Mouse (Mus musculus) B cell, adult 62 days (primary cell): ENCODE measurements around the gene Xxylt1. TPM values are rescaled to one million over a fixed set of nuclear protein-coding genes. Genes with fewer than 3 reads are reported as not detected.

Source experiments
- total RNA-seq: library from RNA; stranded (reverse); gene quantifications from 4 replicates; pipeline ENCODE4 v1.2.4, GENCODE M21; 2023

Xxylt1 gene
- 14.3 to 18.3 TPM (median 16.2 TPM) in 4 replicates for total RNA-seq

DNA sequence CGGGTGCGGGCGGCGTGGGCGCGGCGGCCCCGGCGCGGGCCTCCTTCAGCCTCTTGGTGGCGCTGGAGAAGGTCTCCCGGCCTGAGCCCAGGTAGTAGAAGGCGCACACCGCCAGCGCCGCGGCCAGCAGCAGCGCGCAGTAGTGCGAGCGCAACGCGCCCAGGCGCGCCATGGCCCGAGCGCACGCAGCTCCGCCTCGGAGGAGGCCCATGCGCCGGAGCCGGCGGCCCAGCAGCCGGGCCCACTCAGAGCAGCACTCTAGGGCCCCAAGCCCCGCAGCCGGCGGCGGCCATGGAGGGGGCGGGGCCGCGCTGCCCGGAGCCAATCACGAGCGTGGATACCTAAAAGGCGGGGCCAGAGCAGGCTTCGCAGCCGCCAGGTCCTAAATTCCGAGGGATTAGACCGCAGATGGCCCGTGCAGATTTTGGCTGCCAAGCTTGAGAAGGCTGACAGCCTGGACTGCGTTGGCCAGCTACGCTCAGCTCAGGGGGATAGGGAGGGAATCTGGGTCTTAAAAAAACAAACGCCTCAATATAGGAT, at the start of gene Xxylt1:
Gene Xxylt1, minus strand, starts transcription at position 308 of the 540 bp plus-strand sequence.

Other genes starting within 250 kb of the Xxylt1 start
- gene Acap2, start 119.8 kb upstream of the Xxylt1 start, total RNA-seq = 63.2 to 68.3 TPM (median 66.9 TPM) in 4 replicates
- gene Ppp1r2, start 193.8 kb upstream of the Xxylt1 start, total RNA-seq = 53.3 to 62.6 TPM (median 57.2 TPM) in 4 replicates
- not detected in 4 replicates for gene Apod, start 233.4 kb upstream of the Xxylt1 start, total RNA-seq